ENCODE assay signal across 15 mouse cellular contexts in genomic region chr11:83640141-83640540, GRCm38 (mm10). TPM values are rescaled to one million over a fixed set of nuclear protein-coding genes. Genes with fewer than 3 reads are reported as not detected.
A peak's percentile ranks its signal among the peaks of the same experiment; 100 is the strongest.
DNase-seq lines count a peak whose midpoint lies in the region; ATAC-seq and TF ChIP-seq lines count a peak whose summit lies in the region.
"Had no signal": no experiment of that assay in that cellular context is flagged by ENCODE, and none has a peak within 500 bp of the region (broad histone marks: within the 10 kb centered on the region; RNA-seq: fewer than 3 reads in every experiment).

No protein-coding gene starts in this region.

- H3K9ac ChIP-seq in kidney, embryonic 15.5 days: no peak overlapping the region
- no peak overlapping the region for H3K9ac ChIP-seq in midbrain, embryonic 13.5 days (replicated peaks)
- H3K9ac ChIP-seq: limb, embryonic 15.5 days; neural tube, embryonic 12.5 days had no signal

- H3K27me3 ChIP-seq in kidney, embryonic 15.5 days: no peaks in the 10 kb centered on the region
- H3K27me3 ChIP-seq in midbrain, embryonic 13.5 days: no peaks in the 10 kb centered on the region
- H3K27me3 ChIP-seq: limb, embryonic 15.5 days; neural tube, embryonic 12.5 days had no signal

- no peaks in the 10 kb centered on the region for H3K9me3 ChIP-seq in kidney, embryonic 15.5 days (replicated peaks)
- H3K9me3 ChIP-seq in midbrain, embryonic 13.5 days: no peaks in the 10 kb centered on the region; the same call in 1 of the 2 replicates
- H3K9me3 ChIP-seq: limb, embryonic 15.5 days; neural tube, embryonic 12.5 days had no signal

- DNase-seq in B cell, adult 2 months: peak; percentile 74 to 84
- DNase-seq in lung, postnatal 14 days: peak; percentile 17
- peak; percentile 21 to 25 for DNase-seq in spleen, adult 18-20 months
- DNase-seq in gastrocnemius, postnatal 10 days: no peak
- DNase-seq in cerebellum, postnatal 4 days (ENCODE audit: low spot score in 2 of 2): no peak
- DNase-seq: cerebellum, postnatal 36 days; gastrocnemius, postnatal 36 days had no signal

- ATAC-seq in kidney, embryonic 15.5 days (replicated peaks; ENCODE audit: low FRiP score): no peak
- ATAC-seq in midbrain, embryonic 13.5 days: no peak

- H3K4me2 ChIP-seq in kidney, embryonic 15.5 days: no peak overlapping the region
- H3K4me2 ChIP-seq in midbrain, embryonic 13.5 days (replicated peaks): no peak overlapping the region
- H3K4me2 ChIP-seq: limb, embryonic 15.5 days; neural tube, embryonic 12.5 days had no signal

- peak overlapping the region; percentile 96 for H3K27ac ChIP-seq in bone marrow macrophage, adult 2 months (ENCODE audit: insufficient read depth, low read depth, low read length)
- H3K27ac ChIP-seq in kidney, embryonic 15.5 days: no peak overlapping the region
- H3K27ac ChIP-seq in midbrain, embryonic 13.5 days: no peak overlapping the region
- H3K27ac ChIP-seq: limb, embryonic 15.5 days; neural tube, embryonic 12.5 days had no signal

- no peak for TF ChIP-seq POLR2A in bone marrow macrophage, adult 2 months (IDR thresholded peaks at IDR 0.05; ENCODE audit: borderline replicate concordance, low read depth, low read length)

- WGBS in kidney, embryonic 15.5 days: 80% methylated on average over 5 of the region's 5 CpGs
- 91% methylated on average over 5 of the region's 5 CpGs for WGBS in midbrain, embryonic 13.5 days

- no peak for TF ChIP-seq CTCF in bone marrow macrophage, adult 2 months (IDR thresholded peaks at IDR 0.05; ENCODE audit: low read depth, low read length)

- peaks cover 46% of the 10 kb centered on the region for H3K4me1 ChIP-seq in bone marrow macrophage, adult 2 months (ENCODE audit: control insufficient read depth, insufficient read depth, low read length)
- no peaks in the 10 kb centered on the region for H3K4me1 ChIP-seq in kidney, embryonic 15.5 days
- H3K4me1 ChIP-seq in midbrain, embryonic 13.5 days (replicated peaks): no peaks in the 10 kb centered on the region
- H3K4me1 ChIP-seq: limb, embryonic 15.5 days; neural tube, embryonic 12.5 days had no signal

- H3K4me3 ChIP-seq in bone marrow macrophage, adult 2 months (ENCODE audit: insufficient read depth, low read length): peak overlapping the region; percentile 30; the same call in 1 of the 2 replicates
- H3K4me3 ChIP-seq in kidney, embryonic 15.5 days (replicated peaks): no peak overlapping the region
- H3K4me3 ChIP-seq in midbrain, embryonic 13.5 days (replicated peaks): no peak overlapping the region
- H3K4me3 ChIP-seq: limb, embryonic 15.5 days; neural tube, embryonic 12.5 days had no signal

- no peaks in the 10 kb centered on the region for H3K36me3 ChIP-seq in kidney, embryonic 15.5 days
- no peaks in the 10 kb centered on the region for H3K36me3 ChIP-seq in midbrain, embryonic 13.5 days
- H3K36me3 ChIP-seq: limb, embryonic 15.5 days; neural tube, embryonic 12.5 days had no signal

RNA-seq across cellular contexts. Expression of gene Rpl9-ps1, which starts 5.3 kb away (rescaled TPM):
- not detected in 2 replicates for polyA plus RNA-seq in bone marrow macrophage, adult 2 months (2012; ENCODE audit: insufficient read depth, insufficient read length, missing spikeins)
- not detected in 2 replicates for polyA plus RNA-seq in kidney, embryonic 15.5 days (2015; fragmentation: Nextera tagmentation; extraction: Ambion mirVana)
- not detected in 2 replicates for polyA plus RNA-seq in midbrain, embryonic 13.5 days (2015; fragmentation: Nextera tagmentation; extraction: Ambion mirVana)
- total RNA-seq in gastrocnemius, postnatal 10 days (2021): not detected
- total RNA-seq: ES-E14; gastrocnemius, postnatal 36 days had no signal
- polyA plus RNA-seq: hindbrain, embryonic 11.5 days; limb, embryonic 15.5 days; neural tube, embryonic 12.5 days; stomach, embryonic 14.5 days had no signal

RNA-seq across cellular contexts. Expression of gene Ccl3, which starts 9.0 kb away (rescaled TPM):
- polyA plus RNA-seq in bone marrow macrophage, adult 2 months (2012; ENCODE audit: insufficient read depth, insufficient read length, missing spikeins): 129 and 135 TPM in 2 replicates
- 0.37 and 0.91 TPM in 2 replicates for polyA plus RNA-seq in kidney, embryonic 15.5 days (2015; fragmentation: Nextera tagmentation; extraction: Ambion mirVana)
- polyA plus RNA-seq in midbrain, embryonic 13.5 days (2015; fragmentation: Nextera tagmentation; extraction: Ambion mirVana): 0.64 and 0.65 TPM in 2 replicates
- total RNA-seq in gastrocnemius, postnatal 10 days (2021): not detected
- total RNA-seq: gastrocnemius, postnatal 36 days had no signal
- polyA plus RNA-seq: stomach, embryonic 14.5 days had no signal

RNA-seq across cellular contexts. Expression of gene Ccl4, which starts 22.2 kb away (rescaled TPM):
- polyA plus RNA-seq in bone marrow macrophage, adult 2 months (2012; ENCODE audit: insufficient read depth, insufficient read length, missing spikeins): 78.8 and 104 TPM in 2 replicates
- polyA plus RNA-seq in kidney, embryonic 15.5 days (2015; fragmentation: Nextera tagmentation; extraction: Ambion mirVana): 0.34 and 0.71 TPM in 2 replicates
- polyA plus RNA-seq in midbrain, embryonic 13.5 days (2015; fragmentation: Nextera tagmentation; extraction: Ambion mirVana): 0.32 TPM in 1 of 2 replicates, not detected in the other
- total RNA-seq in gastrocnemius, postnatal 10 days (2021): not detected
- total RNA-seq: ES-E14; gastrocnemius, postnatal 36 days had no signal

RNA-seq across cellular contexts. Expression of gene Ccl6, which starts 47.3 kb away (rescaled TPM):
- 168 and 174 TPM in 2 replicates for polyA plus RNA-seq in bone marrow macrophage, adult 2 months (2012; ENCODE audit: insufficient read depth, insufficient read length, missing spikeins)
- polyA plus RNA-seq in kidney, embryonic 15.5 days (2015; fragmentation: Nextera tagmentation; extraction: Ambion mirVana): 3.9 and 8.3 TPM in 2 replicates
- polyA plus RNA-seq in midbrain, embryonic 13.5 days (2015; fragmentation: Nextera tagmentation; extraction: Ambion mirVana): 0.67 and 1.0 TPM in 2 replicates
- 1 to 10 TPM; 3.3 to 3.4 TPM for total RNA-seq in gastrocnemius, postnatal 10 days (2021)

Comparison
In these comparisons a context has a peak if more than half of its experiments do, and no peak if none do; other contexts are left out.
1. DNase-seq: peak in B cell, adult 2 months (2 of 2), lung, postnatal 14 days (single experiment) and spleen, adult 18-20 months (2 of 2); none in gastrocnemius, postnatal 10 days (single experiment) and cerebellum, postnatal 4 days (0 of 2).
2. RNA of gene Ccl3, which starts 9.0 kb away (polyA plus RNA-seq): 129 to 135 TPM in bone marrow macrophage, adult 2 months; 0.37 to 0.91 TPM in kidney, embryonic 15.5 days and 0.64 to 0.65 TPM in midbrain, embryonic 13.5 days; every median in the first group is over 10 times any median in the second.
3. RNA of gene Ccl4, which starts 22.2 kb away (polyA plus RNA-seq): 78.8 to 104 TPM in bone marrow macrophage, adult 2 months; 0.34 to 0.71 TPM in kidney, embryonic 15.5 days and 0.32 TPM in midbrain, embryonic 13.5 days; every median in the first group is over 10 times any median in the second.